Mouse (Mus musculus) liver, adult 10 weeks (tissue): ENCODE results near the gene Maob. TPM values are rescaled to one million over a fixed set of nuclear protein-coding genes. Genes with fewer than 3 reads are reported as not detected.

Experiments used
- polyA plus RNA-seq: library from polyadenylated mRNA; stranded (reverse); fragments of 350-450 nt; fragmentation: Illumina TruSeq; extraction: RNeasy Lipid Tissue Mini Kit (QIAGEN cat#74804); gene quantifications from one replicate; pipeline ENCODE4 v1.2.3, GENCODE M21; 2014; ENCODE audit warnings: low read depth, low replicate concordance

Maob gene
- polyA plus RNA-seq: 597 TPM

GRCm38 (mm10) chrX:16817261-16817769 is at the start of gene Maob:
TSS of gene Maob (minus strand) at chrX:16817366.

Other genes with a start within 250 kb of the Maob start
- 14.9 TPM for gene Maoa, start 197.7 kb downstream of the Maob start, polyA plus RNA-seq
- gene Ndp, start 94.4 kb upstream of the Maob start, polyA plus RNA-seq: not detected